Mouse (Mus musculus) thymus, adult 2 months (tissue): ENCODE measurements at regions not wholly inside any gene's neighbourhood (a gene's known extent, or its start where the extent isn't known, plus 50 kb on each side); places are given as distances from the start of the nearest gene placed in this dataset.

Source experiments
- DNase-seq: peaks from one replicate; pipeline ENCODE4 v3.0.0; 2021
- H3K27ac ChIP-seq: fragments of 200-500 bp; 2 replicates; pipeline ENCODE4 v1.5.1; 2012; ENCODE audit warnings: low read length, control low read depth; ENCODE audit not compliant: control insufficient read depth, insufficient read depth
- H3K27me3 ChIP-seq: fragments of 200-500 bp; 2 replicates; pipeline ENCODE4 v1.6.1; 2012; ENCODE audit warnings: mild to moderate bottlenecking, low read length, moderate library complexity, mixed read lengths; ENCODE audit not compliant: control insufficient read depth, insufficient read depth
- H3K36me3 ChIP-seq: fragments of 200-500 bp; 2 replicates; pipeline ENCODE4 v1.6.1; 2012; ENCODE audit warnings: mild to moderate bottlenecking, low read length, moderate library complexity; ENCODE audit not compliant: control insufficient read depth, insufficient read depth
- H3K4me1 ChIP-seq: fragments of 200-500 bp; replicated peaks from 2 replicates; pipeline ENCODE4 v1.6.1; 2012; ENCODE audit warnings: low read length; ENCODE audit not compliant: control insufficient read depth, insufficient read depth
- H3K4me3 ChIP-seq: fragments of 200-500 bp; 2 replicates; pipeline ENCODE4 v1.5.1; 2012; ENCODE audit warnings: mild to moderate bottlenecking, low read length, control low read depth, moderate library complexity; ENCODE audit not compliant: control insufficient read depth, insufficient read depth
- CTCF ChIP-seq: fragments of 200-500 bp; IDR thresholded peaks from 2 replicates; pipeline ENCODE4 v1.5.1; 2012; ENCODE audit warnings: mild to moderate bottlenecking, control low read depth, low read length, moderate library complexity, borderline replicate concordance; ENCODE audit not compliant: control insufficient read depth, poor library complexity, insufficient read depth; ENCODE audit errors: extremely low read depth
- POLR2A ChIP-seq: fragments of 200-500 bp; IDR thresholded peaks from 2 replicates; pipeline ENCODE4 v1.6.1; 2012; ENCODE audit warnings: mild to moderate bottlenecking, low read length, control low read depth, moderate library complexity; ENCODE audit not compliant: control insufficient read depth, poor library complexity, insufficient read depth; ENCODE audit errors: extremely low read depth
- WGBS: fragments of 180-500 bp; shearing (Covaris S2); methylation state at CpG from one replicate; pipeline ENCODE4 v1.1.7; 2018; 5-methylcytosine and 5-hydroxymethylcytosine counted together

- H3K4me1 ChIP-seq = no peaks in the 10 kb centered on the region
- H3K36me3 ChIP-seq = no peaks in the 10 kb centered on the region
- no peak overlapping the region for H3K27ac ChIP-seq
- H3K27me3 ChIP-seq = no peaks in the 10 kb centered on the region
- WGBS = 36% methylated on average over 3 of the region's 3 CpGs
- TF ChIP-seq CTCF (no peak), POLR2A (no peak)
- no peak overlapping the region for H3K4me3 ChIP-seq
- DNase-seq = no peak
Observed at GRCm38 (mm10) chr11:71357089-71357488, 126.6 kb upstream of the Nlrp1b start.

DNA sequence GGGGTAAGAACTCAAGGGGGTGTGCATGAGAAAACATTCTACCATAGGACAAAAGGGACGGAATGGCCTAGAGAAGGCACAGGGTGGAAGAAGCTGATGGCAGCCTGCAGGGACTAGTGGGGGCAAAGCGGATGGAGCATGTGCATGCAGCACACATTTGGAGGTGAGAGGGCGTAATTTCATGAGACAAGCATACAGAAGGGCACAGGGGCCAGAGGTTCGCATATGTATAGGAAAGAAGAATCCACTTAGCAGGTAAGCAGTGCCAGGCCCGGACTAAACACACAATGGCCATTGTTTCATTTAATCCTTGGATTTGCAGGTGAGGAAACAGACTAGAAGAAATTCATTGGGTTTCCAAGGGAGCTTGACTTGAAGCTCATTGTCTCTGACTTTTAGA, 130.3 kb upstream of the Nlrp1b start:
- WGBS = 89% methylated on average over 5 of the region's 5 CpGs
- DNase-seq = no peak
- Histone ChIP-seq H3K36me3 (no peaks in the 10 kb centered on the region), H3K27me3 (no peaks in the 10 kb centered on the region), H3K4me3 (no peak overlapping the region), H3K4me1 (no peaks in the 10 kb centered on the region), H3K27ac (no peak overlapping the region)
- no peak for TF ChIP-seq CTCF
- TF ChIP-seq POLR2A = no peak

- H3K4me1 ChIP-seq = no peaks in the 10 kb centered on the region
- no peak for DNase-seq
- 31% methylated on average over 5 of the region's 5 CpGs for WGBS
- no peaks in the 10 kb centered on the region for H3K36me3 ChIP-seq
- H3K4me3 ChIP-seq = no peak overlapping the region
- no peak overlapping the region for H3K27ac ChIP-seq
- no peaks in the 10 kb centered on the region for H3K27me3 ChIP-seq
- no peak for TF ChIP-seq CTCF
- no peak for TF ChIP-seq POLR2A
Observed at GRCm38 (mm10) chr11:71371871-71372270, 141.3 kb upstream of the Nlrp1b start.

DNA sequence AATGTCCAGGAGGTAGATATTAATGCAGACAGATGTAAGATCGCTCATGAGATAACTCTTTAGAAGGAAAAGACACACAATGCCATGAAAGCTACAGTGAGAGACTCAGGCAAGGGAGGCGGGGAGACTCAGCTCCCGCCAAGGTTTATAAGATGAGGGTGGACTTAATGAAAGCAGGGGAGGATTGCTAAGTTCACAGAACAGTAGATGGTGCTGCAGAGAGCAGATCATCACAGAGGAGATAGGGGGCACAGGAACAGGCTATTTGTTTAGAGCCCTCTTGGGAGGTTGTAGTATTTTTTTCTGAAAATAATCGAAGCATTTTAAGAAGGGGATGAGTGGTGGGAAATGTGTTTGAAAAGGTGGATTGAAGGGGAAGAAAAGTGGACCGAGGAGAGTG, 144.6 kb upstream of the Nlrp1b start:
- no peaks in the 10 kb centered on the region for H3K36me3 ChIP-seq
- no peak for DNase-seq
- no peaks in the 10 kb centered on the region for H3K4me1 ChIP-seq
- no peak overlapping the region for H3K4me3 ChIP-seq
- no peak overlapping the region for H3K27ac ChIP-seq
- TF ChIP-seq POLR2A (no peak), CTCF (no peak)
- WGBS = 80% methylated on average over 5 of the region's 5 CpGs
- no peaks in the 10 kb centered on the region for H3K27me3 ChIP-seq

DNA sequence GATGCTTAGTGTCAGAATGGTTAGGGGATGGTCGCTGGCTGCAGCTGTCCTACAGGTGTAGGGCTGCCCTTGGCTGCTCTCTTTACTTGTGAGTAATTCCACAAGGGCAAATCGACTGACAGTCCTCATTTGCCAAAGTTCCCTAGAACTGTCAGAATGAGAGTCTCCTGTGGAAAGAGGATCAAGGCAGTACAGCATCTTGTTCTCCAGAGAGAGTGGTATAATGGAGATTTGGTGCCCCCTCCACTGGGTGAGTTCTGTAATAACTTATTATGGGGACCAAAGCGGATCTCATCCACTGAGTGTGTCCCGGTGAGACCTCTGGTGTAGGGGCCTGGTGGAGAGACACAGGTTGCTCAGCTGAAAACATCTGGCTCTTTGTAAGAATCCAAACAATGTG, 157.9 kb upstream of the Nlrp1b start:
- Histone ChIP-seq H3K27ac (no peak overlapping the region), H3K27me3 (no peaks in the 10 kb centered on the region), H3K4me3 (no peak overlapping the region), H3K4me1 (no peaks in the 10 kb centered on the region), H3K36me3 (no peaks in the 10 kb centered on the region)
- 76% methylated on average over 4 of the region's 4 CpGs for WGBS
- no peak for DNase-seq
- TF ChIP-seq CTCF = no peak
- no peak for TF ChIP-seq POLR2A

- Histone ChIP-seq H3K27ac (no peak overlapping the region), H3K4me1 (no peaks in the 10 kb centered on the region), H3K36me3 (no peaks in the 10 kb centered on the region), H3K4me3 (no peak overlapping the region), H3K27me3 (no peaks in the 10 kb centered on the region)
- TF ChIP-seq POLR2A = no peak
- no peak for TF ChIP-seq CTCF
- DNase-seq = no peak
- WGBS = 34% methylated on average over 7 of the region's 7 CpGs
Observed at GRCm38 (mm10) chr11:71389659-71390058, 159.1 kb upstream of the Nlrp1b start.

GRCm38 (mm10) chr11:71390151-71390550, 159.6 kb upstream of the Nlrp1b start:
- TF ChIP-seq CTCF (no peak), POLR2A (no peak)
- H3K27me3 ChIP-seq = no peaks in the 10 kb centered on the region
- DNase-seq = no peak
- H3K4me1 ChIP-seq = no peaks in the 10 kb centered on the region
- no peak overlapping the region for H3K4me3 ChIP-seq
- H3K27ac ChIP-seq = no peak overlapping the region
- no peaks in the 10 kb centered on the region for H3K36me3 ChIP-seq
- 88% methylated on average over 3 of the region's 3 CpGs for WGBS
